Mouse (Mus musculus) right cerebral cortex, adult 2 months (tissue): Measurements from ENCODE around the gene Pars2.
A peak's percentile ranks its signal among the peaks of the same experiment; 100 is the strongest.

Experiments used
- DNase-seq, 2 experiments: peaks; one replicate each; pipeline ENCODE4 v3.0.0; 2021 to 2022; ENCODE audit warnings: low spot score in 2 of 2

Pars2 gene

GRCm38 (mm10) chr4:106650833-106651527 lies at the start of gene Pars2:
Pars2 (plus strand) TSS chr4:106651069.
- DNase-seq, result peak; percentile 95 to 97

DNA sequence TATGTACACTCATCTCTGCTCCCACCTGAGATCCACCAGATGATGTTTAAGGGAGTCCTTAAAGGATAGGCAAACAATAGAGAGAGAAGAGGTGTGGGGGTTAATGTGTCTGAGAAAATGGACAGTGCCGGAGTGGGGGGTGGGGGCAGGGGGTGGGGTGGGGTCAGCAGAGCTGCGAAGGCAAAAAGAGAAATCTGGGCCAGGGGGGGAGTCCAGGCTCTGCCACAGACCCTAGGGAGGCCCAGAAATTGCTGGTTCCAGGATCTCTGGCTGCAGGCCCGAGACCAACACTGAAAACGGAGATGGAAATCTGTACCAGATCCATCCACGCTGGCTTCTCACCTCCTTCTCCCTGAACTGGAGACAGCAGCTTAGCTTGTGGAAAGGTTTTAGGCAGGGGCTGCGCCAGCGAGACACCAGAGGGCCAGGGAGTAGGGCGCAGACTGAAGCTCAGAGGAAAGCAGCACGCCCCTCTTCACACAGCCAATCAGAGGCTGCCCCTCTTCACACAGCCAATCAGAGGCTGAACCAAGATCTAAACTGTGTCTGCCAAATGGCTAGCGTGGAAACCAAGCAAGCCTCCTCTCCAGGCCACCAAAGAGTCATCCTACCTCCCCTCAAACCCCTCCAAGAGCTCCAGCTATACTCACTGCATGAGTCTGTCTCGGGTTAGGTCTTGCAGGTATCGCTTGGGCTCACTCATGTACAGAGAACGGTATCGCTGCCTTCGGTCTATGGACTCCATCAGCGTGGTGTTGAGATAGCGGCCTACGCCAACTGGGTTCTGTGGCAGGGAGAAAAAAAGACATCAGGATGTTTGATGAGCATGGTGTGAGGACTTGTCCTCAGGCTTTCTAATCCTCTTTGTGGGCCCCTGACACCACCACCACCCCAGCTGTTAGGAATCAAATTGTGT lies 44.0 kb upstream of the Pars2 start:
- DNase-seq, result no peak

DNA sequence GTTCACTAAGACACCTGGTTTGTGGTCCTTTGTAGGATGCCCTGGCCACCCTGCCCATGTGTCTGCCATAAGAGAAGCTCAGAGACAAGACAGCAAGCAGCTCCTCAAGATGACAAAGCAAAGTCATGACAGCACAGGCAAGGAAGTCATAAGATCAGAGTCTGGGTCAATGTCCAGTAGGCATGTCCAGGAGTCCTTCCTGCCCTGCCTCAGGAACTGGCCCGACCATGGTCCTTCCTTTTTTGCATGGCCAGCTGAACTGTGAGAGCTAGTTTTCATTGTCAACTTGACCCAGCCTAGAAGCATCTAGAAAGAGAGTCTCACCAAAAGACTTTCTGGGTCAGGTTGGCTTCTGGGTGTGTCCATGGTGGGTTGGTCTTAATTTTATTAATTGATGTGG lies 43.0 kb upstream of the Pars2 start:
- no peak for DNase-seq

GRCm38 (mm10) chr4:106613105-106613504 lies 37.8 kb upstream of the Pars2 start:
- no peak for DNase-seq

DNA sequence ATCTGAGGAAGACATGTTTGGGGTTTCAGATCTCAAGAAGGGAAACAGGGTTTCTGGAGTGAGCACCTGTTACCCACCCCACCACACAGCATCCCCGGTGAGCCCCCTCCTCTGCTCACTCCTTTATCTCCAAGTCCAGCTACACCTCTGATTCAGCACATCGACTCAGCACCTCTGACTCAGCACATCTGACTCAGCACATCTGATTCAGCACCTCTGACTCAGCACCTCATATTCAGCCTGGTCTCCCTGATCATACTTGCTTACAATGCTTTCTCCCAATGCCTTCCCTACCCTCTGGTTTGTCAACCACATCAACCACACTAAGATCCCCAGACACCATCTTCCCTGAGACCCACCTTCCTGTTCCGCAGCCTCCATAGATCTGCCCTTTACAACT lies 37.3 kb upstream of the Pars2 start:
- DNase-seq, result peak; percentile 51 to 62

DNA sequence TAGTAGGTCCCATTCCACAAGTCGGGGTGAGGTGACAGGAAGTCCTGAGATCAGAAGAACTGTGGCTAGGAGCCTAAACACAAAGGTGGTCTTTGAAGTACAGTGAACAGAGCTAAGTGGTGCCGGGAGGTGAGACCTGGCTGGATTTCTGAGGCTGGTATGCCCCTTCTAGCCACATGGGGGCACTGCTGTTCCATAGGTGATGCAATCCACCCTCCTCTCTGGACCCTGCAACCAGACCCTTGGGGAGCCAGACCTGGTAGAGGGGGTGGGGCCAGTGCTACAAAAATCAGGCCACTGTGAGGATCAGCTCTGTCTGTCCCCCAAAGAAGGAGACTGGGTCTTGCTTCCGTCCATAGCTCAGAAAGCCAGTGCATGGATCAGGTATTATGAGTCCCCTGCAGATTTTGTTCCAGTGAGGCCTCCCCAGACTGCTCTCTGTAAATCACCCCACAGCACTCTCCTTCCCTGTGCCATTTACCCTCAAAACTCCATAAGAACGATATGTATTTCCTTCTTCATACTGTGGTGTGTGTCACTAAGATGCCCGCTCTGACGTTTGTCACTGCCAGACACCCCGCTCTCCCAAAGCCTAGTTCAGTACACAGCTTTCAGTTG lies 36.6 kb upstream of the Pars2 start:
- peak; percentile 77 to 83 for DNase-seq

GRCm38 (mm10) chr4:106614881-106615280 lies 36.0 kb upstream of the Pars2 start:
- no peak for DNase-seq

DNA sequence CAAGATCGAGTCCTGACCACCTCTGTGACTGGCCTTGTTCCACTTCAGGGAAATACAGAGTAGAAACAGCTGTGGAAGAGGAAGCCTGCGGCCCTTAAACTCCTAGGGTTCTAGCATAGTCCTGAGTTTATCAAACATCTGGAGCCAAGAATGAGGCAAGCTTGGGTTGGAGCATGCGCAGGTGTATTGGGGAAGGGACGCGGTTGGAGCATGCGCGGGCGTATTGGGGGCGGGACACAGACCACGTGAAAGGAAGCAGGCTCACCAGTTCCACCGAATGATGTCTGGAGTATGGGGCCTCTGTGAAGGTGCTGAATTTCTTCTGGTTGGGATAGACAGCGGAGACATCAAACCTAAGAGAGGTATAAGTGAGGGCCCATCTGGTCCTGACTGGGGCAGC lies 35.2 kb upstream of the Pars2 start:
- DNase-seq, result no peak

DNA sequence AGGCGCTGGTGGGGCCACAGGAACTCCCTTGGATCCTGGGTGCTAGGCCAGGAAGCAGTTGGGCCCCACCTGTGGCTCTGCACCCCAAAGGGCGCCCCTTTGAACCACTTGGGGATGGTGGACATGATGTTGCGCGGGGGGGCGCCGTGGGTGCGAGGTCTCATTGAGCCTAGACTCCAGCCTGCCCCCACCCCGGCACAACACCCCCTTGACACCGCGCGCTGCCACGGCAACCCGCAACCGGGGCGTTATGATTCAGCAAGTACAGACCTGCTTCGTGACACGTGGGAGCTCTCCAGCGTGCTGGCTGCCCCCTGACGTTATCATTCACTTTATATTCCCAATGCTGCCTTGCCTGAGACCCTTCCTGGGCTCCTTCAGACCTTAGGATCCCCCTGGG lies 33.8 kb upstream of the Pars2 start, which contains the start of gene Lexm:
Lexm (minus strand) TSS at position 186 of the 400 bp plus-strand sequence.
- peak; percentile 43 to 59 for DNase-seq

GRCm38 (mm10) chr4:106618898-106619297 lies 32.0 kb upstream of the Pars2 start:
- no peak for DNase-seq

- no peak for DNase-seq
Measured at GRCm38 (mm10) chr4:106621428-106621827, 29.4 kb upstream of the Pars2 start.

DNA sequence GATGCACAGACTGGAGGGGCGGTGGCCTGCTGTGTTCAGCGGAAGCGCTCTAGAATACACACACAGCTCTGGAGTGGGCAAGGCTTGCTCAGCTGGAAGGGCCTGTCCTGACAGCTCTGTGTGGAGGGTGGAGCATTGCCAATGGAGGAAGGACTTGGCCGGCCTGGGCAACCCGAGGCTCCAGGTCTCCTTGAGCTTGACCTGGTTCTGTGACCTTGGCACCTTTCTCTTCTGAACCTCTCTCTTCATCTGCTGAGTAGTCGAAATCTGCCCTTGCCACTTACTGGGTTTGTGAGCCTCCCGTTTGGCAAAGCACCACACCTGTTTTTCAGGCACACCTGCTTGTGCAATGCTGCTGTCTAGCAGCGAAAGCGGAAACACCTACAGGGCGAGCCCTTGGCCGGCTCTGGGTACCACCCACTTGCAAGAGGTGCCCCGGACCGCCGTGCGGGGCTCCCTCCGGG lies 28.8 kb upstream of the Pars2 start, which contains the start of gene Ttc22:
Ttc22 (plus strand) TSS at position 403 of the 464 bp plus-strand sequence.
- no peak for DNase-seq

GRCm38 (mm10) chr4:106622712-106623111 lies 28.2 kb upstream of the Pars2 start:
- no peak for DNase-seq

DNA sequence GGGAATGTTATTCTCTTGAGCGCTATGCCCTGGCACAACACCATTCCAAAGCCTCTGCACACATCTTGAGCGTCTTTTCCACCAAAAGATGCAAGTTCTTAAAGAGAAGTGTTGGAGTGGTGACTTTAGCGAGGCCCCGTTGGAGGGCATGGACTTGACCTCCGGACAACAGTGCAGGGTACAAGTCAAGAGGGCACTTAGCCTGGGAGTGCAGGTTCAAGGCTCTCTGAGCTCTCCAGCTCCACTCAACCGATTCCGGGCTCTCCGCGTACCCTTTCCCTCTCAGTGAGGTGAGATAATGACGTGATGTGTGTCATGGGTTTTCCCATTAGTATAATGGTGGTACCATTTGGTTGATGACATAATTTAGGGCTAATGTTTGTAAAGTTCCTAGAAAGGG lies 26.6 kb upstream of the Pars2 start:
- DNase-seq, result no peak

GRCm38 (mm10) chr4:106627809-106628208 lies 23.1 kb upstream of the Pars2 start:
- no peak for DNase-seq

- DNase-seq, result no peak
Measured at GRCm38 (mm10) chr4:106628650-106629360, 22.1 kb upstream of the Pars2 start.

DNA sequence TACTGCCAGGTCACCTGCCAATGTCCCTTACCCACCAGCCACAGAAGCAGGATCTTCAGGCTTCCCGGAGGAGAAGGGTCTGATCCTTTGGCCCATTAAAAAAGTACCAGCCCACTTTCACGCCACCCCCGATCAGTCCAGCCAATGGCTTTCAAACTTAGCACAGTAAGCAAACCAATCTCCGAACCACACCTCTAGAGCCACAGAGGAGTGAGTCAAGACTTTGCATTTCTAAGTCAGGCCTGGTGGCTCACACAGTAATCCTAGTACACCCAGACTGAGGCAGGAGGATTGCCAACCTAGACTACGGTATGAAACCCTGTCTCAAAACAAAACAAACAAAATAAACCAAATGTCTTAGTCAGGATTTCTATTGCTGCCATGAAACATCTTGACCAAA lies 21.5 kb upstream of the Pars2 start:
- DNase-seq, result no peak

GRCm38 (mm10) chr4:106630333-106631220 lies 20.3 kb upstream of the Pars2 start:
- DNase-seq, result peak; percentile 96

- DNase-seq, result no peak
Measured at GRCm38 (mm10) chr4:106632313-106632712, 18.6 kb upstream of the Pars2 start.

DNA sequence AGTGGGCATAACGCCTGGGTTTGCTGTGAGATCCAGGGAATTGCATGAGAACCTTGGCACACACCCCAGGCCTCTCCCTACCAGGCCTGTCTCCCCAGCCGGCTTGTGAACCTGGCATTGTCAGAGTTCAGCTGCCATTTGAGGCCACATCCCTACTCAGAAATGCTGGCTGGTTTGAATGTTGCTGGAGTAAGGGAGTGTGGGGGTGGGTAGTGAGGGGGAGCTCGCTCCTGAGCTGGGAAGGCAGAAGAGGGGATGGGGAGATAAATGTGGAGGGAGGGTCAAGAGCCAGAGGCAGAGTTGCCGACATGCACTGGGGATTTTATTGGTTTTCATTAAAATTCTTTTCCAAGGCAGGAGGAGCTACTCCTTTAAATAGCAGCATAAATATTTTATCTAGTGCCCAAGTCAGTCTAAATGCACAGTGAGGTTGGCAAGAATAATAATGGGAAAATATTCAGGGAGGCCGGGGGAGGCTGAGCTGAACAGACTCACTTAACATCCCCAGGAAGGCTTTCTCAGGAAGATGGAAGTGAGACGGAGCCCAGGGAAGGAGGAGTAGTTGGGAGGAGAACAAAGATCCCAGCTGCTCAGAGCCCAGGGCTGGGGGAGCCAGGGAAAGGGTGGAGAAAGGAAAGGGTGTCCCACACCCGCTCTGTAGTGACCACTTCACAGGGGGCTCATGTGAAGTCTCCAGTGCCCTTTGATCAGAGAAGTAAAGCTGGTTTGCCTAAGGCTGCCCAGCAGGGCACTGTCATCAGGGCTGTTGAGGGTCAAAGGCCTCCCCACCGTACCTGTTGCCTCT lies 17.4 kb upstream of the Pars2 start:
- peak in 1 of 2 experiments; percentile 39 for DNase-seq
